Mouse (Mus musculus): ENCODE measurements around the gene Pfn2.

DNA sequence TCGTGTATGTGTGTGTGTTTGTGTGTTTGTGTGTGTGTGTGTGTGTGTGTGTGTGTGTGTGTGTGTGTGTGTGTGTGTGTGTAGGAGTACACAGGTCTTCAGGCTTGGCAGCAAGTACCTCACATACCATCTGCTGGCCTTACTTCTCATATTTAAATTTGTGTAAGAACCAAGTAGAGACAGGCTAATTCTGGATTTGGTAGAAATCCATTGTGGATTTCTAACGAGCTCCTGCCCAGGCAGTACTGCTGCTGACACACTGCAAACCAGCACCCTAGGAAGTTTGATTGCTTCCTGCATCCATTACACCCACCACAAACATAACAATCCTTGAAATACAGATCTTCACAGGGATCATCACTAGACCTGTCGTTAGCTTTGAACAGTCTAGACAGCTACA is 35.1 kb upstream of the Pfn2 start:
- TF ChIP-seq TAL1 (IDR thresholded peaks at IDR 0.05; ENCODE audit: low read length) (no peak), GATA1 (IDR thresholded peaks at IDR 0.05; ENCODE audit: low read length) (no peak)

All from erythroblast, embryonic 14.5 days (primary cell).